Mouse (Mus musculus) liver, postnatal 0 days (tissue): ENCODE results near the gene Macf1. TPM values are rescaled to one million over a fixed set of nuclear protein-coding genes. Genes with fewer than 3 reads are reported as not detected.
A peak's percentile ranks its signal among the peaks of the same experiment; 100 is the strongest.

ENCODE experiments used
- ATAC-seq: fragments of 200-750 bp; cut with Nextera tagmentation; 2 replicates; pipeline ENCODE4 v1.8.0; 2017; ENCODE audit warnings: mild to moderate bottlenecking, moderate library complexity
- DNase-seq: peaks from one replicate; pipeline ENCODE4 v3.0.0-alpha.2; 2016
- H3K27ac ChIP-seq: fragments of 300-500 bp; sonication (generic); 2 replicates; pipeline ENCODE4 v1.5.1; 2014; ENCODE audit warnings: antibody characterized with exemption, moderate library complexity, mild to moderate bottlenecking, low read depth
- H3K27me3 ChIP-seq: fragments of 300-500 bp; sonication (generic); 2 replicates; pipeline ENCODE4 v1.6.1; 2014; ENCODE audit warnings: low read length, control low read depth, mixed read lengths; ENCODE audit not compliant: insufficient read depth
- H3K36me3 ChIP-seq: fragments of 300-500 bp; sonication (generic); replicated peaks from 2 replicates; pipeline ENCODE4 v1.6.1; 2014; ENCODE audit warnings: mild to moderate bottlenecking, control low read depth, low read length, moderate library complexity, mixed read lengths; ENCODE audit not compliant: insufficient read depth
- H3K4me1 ChIP-seq: fragments of 300-500 bp; sonication (generic); 2 replicates; pipeline ENCODE4 v1.6.1; 2014; ENCODE audit warnings: antibody characterized with exemption, mild to moderate bottlenecking, control low read depth; ENCODE audit not compliant: insufficient read depth
- H3K4me2 ChIP-seq: fragments of 300-500 bp; sonication (generic); 2 replicates; pipeline ENCODE4 v1.6.1; 2014; ENCODE audit warnings: low read depth, mild to moderate bottlenecking, low read length, moderate library complexity, mixed read lengths
- H3K4me3 ChIP-seq: fragments of 300-500 bp; sonication (generic); 2 replicates; pipeline ENCODE4 v1.5.1; 2014; ENCODE audit warnings: low read depth, low read length
- H3K9ac ChIP-seq: fragments of 300-500 bp; sonication (generic); replicated peaks from 2 replicates; pipeline ENCODE4 v1.6.1; 2014; ENCODE audit warnings: mild to moderate bottlenecking, moderate library complexity
- H3K9me3 ChIP-seq: fragments of 300-500 bp; sonication (generic); 2 replicates; pipeline ENCODE4 v1.6.1; 2016; ENCODE audit warnings: mild to moderate bottlenecking, control low read depth, low read length, mixed read lengths
- CTCF ChIP-seq: sonication (generic); IDR thresholded peaks from 2 replicates; pipeline ENCODE4 v1.5.1; 2016; ENCODE audit warnings: antibody characterized with exemption, low read depth
- EP300 ChIP-seq: IDR thresholded peaks from 2 replicates; pipeline ENCODE4 v1.6.1; 2016; ENCODE audit warnings: antibody characterized with exemption, low read depth, mild to moderate bottlenecking
- WGBS: fragments of 180-500 bp; shearing (Covaris S2); extraction: QIAGEN DNeasy Blood & Tissue Kit; methylation state at CpG from one replicate; pipeline ENCODE4 v1.1.7; 2014; ENCODE audit not compliant: insufficient replicate concordance; 5-methylcytosine and 5-hydroxymethylcytosine counted together
- polyA plus RNA-seq: library from polyadenylated mRNA; unstranded; fragments of >200 nt; fragmentation: Nextera tagmentation; extraction: Ambion mirVana; gene quantifications from 2 replicates; pipeline ENCODE4 v1.2.1, GENCODE M21; 2015

Macf1 gene
- polyA plus RNA-seq, 1 experiment from 2014 or later, result 11.3 TPM

GRCm38 (mm10) chr4:123394269-123394668 is 289.9 kb downstream of the Macf1 start:
- no peaks in the 10 kb centered on the region for H3K9me3 ChIP-seq
- no peak overlapping the region for H3K9ac ChIP-seq
- 90% methylated on average over 1 of the region's 1 CpGs for WGBS
- H3K4me3 ChIP-seq, result no peak overlapping the region
- no peak overlapping the region for H3K4me2 ChIP-seq
- ATAC-seq (no peak), DNase-seq (no peak)
- TF ChIP-seq EP300 (no peak), CTCF (no peak)
- H3K36me3 ChIP-seq, result peaks cover 50% of the 10 kb centered on the region
- H3K4me1 ChIP-seq, result no peaks in the 10 kb centered on the region
- H3K27me3 ChIP-seq, result no peaks in the 10 kb centered on the region
- H3K27ac ChIP-seq, result no peak overlapping the region

GRCm38 (mm10) chr4:123393004-123393403 is 291.2 kb downstream of the Macf1 start:
- H3K9ac ChIP-seq, result no peak overlapping the region
- no peaks in the 10 kb centered on the region for H3K4me1 ChIP-seq
- 88% methylated on average over 3 of the region's 3 CpGs for WGBS
- no peak overlapping the region for H3K4me2 ChIP-seq
- no peaks in the 10 kb centered on the region for H3K27me3 ChIP-seq
- TF ChIP-seq EP300 (no peak), CTCF (no peak)
- ATAC-seq (no peak), DNase-seq (no peak)
- no peaks in the 10 kb centered on the region for H3K9me3 ChIP-seq
- no peak overlapping the region for H3K4me3 ChIP-seq
- H3K36me3 ChIP-seq, result peaks cover 55% of the 10 kb centered on the region
- no peak overlapping the region for H3K27ac ChIP-seq

GRCm38 (mm10) chr4:123392187-123392586 is 292.0 kb downstream of the Macf1 start:
- Histone ChIP-seq H3K4me1 (no peaks in the 10 kb centered on the region), H3K36me3 (peaks cover 58% of the 10 kb centered on the region), H3K9me3 (no peaks in the 10 kb centered on the region), H3K27ac (no peak overlapping the region), H3K4me3 (no peak overlapping the region), H3K4me2 (no peak overlapping the region), H3K9ac (no peak overlapping the region), H3K27me3 (no peaks in the 10 kb centered on the region)
- no peak for TF ChIP-seq EP300
- TF ChIP-seq CTCF, result peak; percentile 76
- DNase-seq (peak; percentile 44), ATAC-seq (no peak)
- 94% methylated on average over 1 of the region's 1 CpGs for WGBS

DNA sequence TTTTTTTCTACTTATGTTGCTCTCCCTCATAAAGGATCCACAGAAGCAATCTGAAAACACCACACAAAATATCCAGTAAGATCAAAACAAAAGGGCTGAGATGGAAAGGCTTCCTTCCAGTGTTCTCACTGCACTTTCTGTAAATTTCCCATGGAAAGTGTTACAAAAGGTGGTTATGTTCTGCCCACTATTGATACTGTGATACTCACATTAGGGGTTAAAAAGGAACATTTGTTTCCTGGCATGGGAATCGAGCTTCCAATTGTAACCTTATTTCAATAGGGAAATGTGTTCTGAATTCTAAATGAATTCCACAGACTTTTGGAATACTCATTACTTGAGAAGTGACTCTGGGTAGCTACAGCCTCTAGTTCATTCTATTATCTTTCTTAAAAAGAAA is 299.1 kb downstream of the Macf1 start:
- no peak overlapping the region for H3K9ac ChIP-seq
- DNase-seq (no peak), ATAC-seq (no peak)
- H3K4me2 ChIP-seq, result no peak overlapping the region
- 86% methylated on average over 1 of the region's 1 CpGs for WGBS
- H3K4me1 ChIP-seq, result no peaks in the 10 kb centered on the region
- no peaks in the 10 kb centered on the region for H3K9me3 ChIP-seq
- H3K4me3 ChIP-seq, result no peak overlapping the region
- no peak for TF ChIP-seq EP300
- no peak for TF ChIP-seq CTCF
- H3K27me3 ChIP-seq, result no peaks in the 10 kb centered on the region
- H3K27ac ChIP-seq, result no peak overlapping the region
- peaks cover 83% of the 10 kb centered on the region for H3K36me3 ChIP-seq

- 91% methylated on average over 7 of the region's 7 CpGs for WGBS
Measured at GRCm38 (mm10) chr4:123383173-123383572, 301.0 kb downstream of the Macf1 start.

DNA sequence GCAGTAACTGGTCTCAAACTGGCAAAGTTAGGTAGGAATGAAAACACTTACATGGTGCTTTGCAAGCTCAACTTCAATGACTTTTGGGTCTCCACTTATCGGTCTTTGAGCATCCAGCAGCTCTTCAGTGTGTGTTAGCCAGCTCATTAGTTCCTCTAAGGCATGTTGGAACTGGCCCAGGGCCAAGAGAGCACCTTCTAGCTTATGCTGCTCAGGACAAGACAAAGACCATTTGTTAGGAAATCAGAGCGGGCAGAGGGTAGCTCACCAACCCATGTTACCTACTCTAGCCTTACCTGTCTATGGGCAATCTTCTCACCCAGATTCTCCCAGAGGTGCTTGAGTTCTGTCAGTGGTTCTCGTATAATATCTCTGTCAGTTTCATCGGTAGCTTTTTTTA is 302.1 kb downstream of the Macf1 start:
- H3K36me3 ChIP-seq, result peaks cover 80% of the 10 kb centered on the region
- DNase-seq (no peak), ATAC-seq (no peak)
- H3K27ac ChIP-seq, result no peak overlapping the region
- 92% methylated on average over 4 of the region's 4 CpGs for WGBS
- no peaks in the 10 kb centered on the region for H3K27me3 ChIP-seq
- no peak overlapping the region for H3K4me2 ChIP-seq
- no peak overlapping the region for H3K9ac ChIP-seq
- H3K9me3 ChIP-seq, result no peaks in the 10 kb centered on the region
- no peaks in the 10 kb centered on the region for H3K4me1 ChIP-seq
- no peak for TF ChIP-seq EP300
- no peak for TF ChIP-seq CTCF
- no peak overlapping the region for H3K4me3 ChIP-seq

More at GRCm38 (mm10) chr4:123383173-123383572, 301.0 kb downstream of the Macf1 start:
- no peak overlapping the region for H3K9ac ChIP-seq
- H3K4me3 ChIP-seq, result no peak overlapping the region
- H3K9me3 ChIP-seq, result no peaks in the 10 kb centered on the region
- H3K27me3 ChIP-seq, result no peaks in the 10 kb centered on the region
- no peak for TF ChIP-seq EP300
- no peak for TF ChIP-seq CTCF
- no peak overlapping the region for H3K27ac ChIP-seq
- peaks cover 77% of the 10 kb centered on the region for H3K36me3 ChIP-seq
- no peak for DNase-seq
- no peaks in the 10 kb centered on the region for H3K4me1 ChIP-seq
- no peak for ATAC-seq
- H3K4me2 ChIP-seq, result no peak overlapping the region

GRCm38 (mm10) chr4:123381598-123381997 is 302.6 kb downstream of the Macf1 start:
- Histone ChIP-seq H3K4me3 (no peak overlapping the region), H3K9me3 (no peaks in the 10 kb centered on the region), H3K36me3 (peaks cover 80% of the 10 kb centered on the region), H3K4me2 (no peak overlapping the region), H3K9ac (no peak overlapping the region), H3K27ac (no peak overlapping the region), H3K4me1 (no peaks in the 10 kb centered on the region), H3K27me3 (no peaks in the 10 kb centered on the region)
- TF ChIP-seq EP300 (no peak), CTCF (no peak)
- 90% methylated on average over 11 of the region's 11 CpGs for WGBS
- DNase-seq (no peak), ATAC-seq (no peak)
